Mouse (Mus musculus): ENCODE data around the gene Nrg3.

DNA sequence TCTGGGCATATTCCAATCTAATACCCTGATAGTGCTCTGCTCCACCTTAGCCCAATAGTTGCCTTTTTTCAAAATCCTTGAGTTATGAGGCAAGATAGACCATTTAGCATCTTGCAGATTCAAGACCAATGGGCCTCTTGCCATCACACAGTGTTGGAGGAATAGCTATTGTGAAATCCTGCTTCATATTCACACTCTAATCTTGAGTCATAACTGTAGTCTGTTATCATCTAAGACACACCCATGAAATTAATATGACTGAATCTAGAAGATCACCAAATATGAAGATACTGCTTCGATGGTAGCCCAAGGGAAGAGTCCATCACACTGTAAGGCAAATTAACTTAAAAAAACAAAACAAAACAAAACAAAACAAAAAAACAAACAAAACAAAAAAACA is 937.7 kb downstream of the Nrg3 start:
- no peak for TF ChIP-seq POLR2A (IDR thresholded peaks at IDR 0.05; ENCODE audit: borderline replicate concordance, low read depth, low read length)
- no peak for TF ChIP-seq CTCF (IDR thresholded peaks at IDR 0.05; ENCODE audit: low read depth, low read length)

Measured in bone marrow macrophage, adult 2 months (primary cell).